Mouse (Mus musculus): ENCODE measurements around the gene Bhlhe41. TPM values are rescaled to one million over a fixed set of nuclear protein-coding genes. Genes with fewer than 3 reads are reported as not detected.

Bhlhe41 gene
- polyA plus RNA-seq, 1 experiment from 2014 or later = 6.3 TPM

DNA sequence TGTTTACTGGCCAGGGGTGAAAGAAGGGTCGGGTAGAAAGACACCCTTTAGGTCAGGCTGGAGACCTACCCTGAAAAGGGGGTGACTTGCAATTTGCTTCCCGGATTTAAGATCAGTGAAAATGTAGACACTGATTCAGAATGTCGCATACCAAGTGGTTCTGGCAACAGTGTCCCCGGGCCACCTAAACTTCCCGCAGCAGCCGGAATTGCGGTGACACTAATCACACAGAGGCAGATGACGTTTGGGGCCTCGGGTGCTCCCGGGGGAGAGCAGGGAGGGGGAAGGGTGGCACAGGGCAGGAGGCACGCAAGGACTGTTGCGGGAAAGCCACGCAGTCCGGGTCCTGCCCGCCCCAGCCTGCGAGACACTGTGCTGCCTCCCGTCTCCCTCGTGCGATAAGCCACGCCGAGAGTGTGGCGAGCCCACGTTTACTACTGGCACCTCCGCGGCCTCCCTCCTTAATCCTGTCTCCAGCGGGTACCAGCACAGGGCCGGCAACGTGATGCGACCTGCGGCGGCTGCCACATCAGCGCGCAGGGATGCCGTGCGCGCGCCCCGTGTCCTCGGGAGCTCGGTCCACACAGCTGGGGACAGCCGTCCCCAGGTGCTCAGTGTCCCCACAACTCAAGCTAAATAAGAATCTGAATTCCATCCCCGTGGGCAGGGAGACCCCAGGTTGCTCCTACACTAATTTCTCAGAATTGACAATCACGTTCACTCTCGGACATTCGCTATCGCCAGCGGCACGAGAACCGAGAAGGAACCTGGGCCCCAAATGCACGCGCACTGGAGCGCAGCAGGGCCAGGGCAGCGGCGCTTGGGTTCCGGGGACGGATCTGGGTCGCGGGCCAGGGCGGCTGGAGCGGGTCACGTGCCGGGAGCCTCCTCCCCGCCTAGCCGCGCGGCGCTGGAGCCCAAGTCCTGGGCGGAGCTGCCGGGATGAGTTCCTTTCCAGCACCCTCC is 811 bp upstream of the Bhlhe41 start:
- no peaks in the 10 kb centered on the region for H3K9me3 ChIP-seq (replicated peaks)
- peak overlapping the region; percentile 63 for H3K9ac ChIP-seq (replicated peaks)
- peak overlapping the region; percentile 71 for H3K4me3 ChIP-seq (replicated peaks)
- no peaks in the 10 kb centered on the region for H3K36me3 ChIP-seq
- under 1% methylated on average over 69 of the region's 69 CpGs for WGBS
- H3K4me1 ChIP-seq = peaks cover 39% of the 10 kb centered on the region
- peaks cover 31% of the 10 kb centered on the region for H3K27me3 ChIP-seq (replicated peaks)
- H3K4me2 ChIP-seq = peak overlapping the region; percentile 99
- H3K27ac ChIP-seq (replicated peaks) = peak overlapping the region; percentile 74
- peak; percentile 55 for ATAC-seq (ENCODE audit: low FRiP score)

DNA sequence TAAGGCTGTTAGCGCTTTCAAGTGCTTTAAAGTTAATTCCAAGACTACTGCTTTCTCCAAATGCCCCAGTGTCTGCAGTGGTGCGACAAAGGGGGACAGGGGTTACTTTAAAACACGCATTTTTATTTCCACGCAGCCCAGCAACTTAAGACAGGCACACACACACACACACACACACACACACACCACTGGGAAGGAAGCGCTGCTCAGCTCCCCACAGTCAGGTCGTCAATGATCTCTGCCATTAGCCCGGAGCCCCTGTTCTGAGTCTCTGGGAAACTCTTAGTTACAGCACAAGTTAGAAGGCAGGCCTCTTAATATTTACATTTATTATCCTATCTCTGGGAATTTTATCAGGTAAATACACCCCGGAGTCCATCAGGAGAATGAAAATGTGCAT is 1.2 kb downstream of the Bhlhe41 start:
- H3K9me3 ChIP-seq (replicated peaks) = no peaks in the 10 kb centered on the region
- H3K4me2 ChIP-seq = peak overlapping the region; percentile 99
- H3K9ac ChIP-seq (replicated peaks) = peak overlapping the region; percentile 73
- H3K36me3 ChIP-seq = no peaks in the 10 kb centered on the region
- peaks cover 39% of the 10 kb centered on the region for H3K4me1 ChIP-seq
- ATAC-seq (ENCODE audit: low FRiP score) = no peak
- H3K4me3 ChIP-seq (replicated peaks) = peak overlapping the region; percentile 71
- peaks cover 29% of the 10 kb centered on the region for H3K27me3 ChIP-seq (replicated peaks)
- peak overlapping the region; percentile 70 for H3K27ac ChIP-seq (replicated peaks)
- 3% methylated on average over 8 of the region's 8 CpGs for WGBS

DNA sequence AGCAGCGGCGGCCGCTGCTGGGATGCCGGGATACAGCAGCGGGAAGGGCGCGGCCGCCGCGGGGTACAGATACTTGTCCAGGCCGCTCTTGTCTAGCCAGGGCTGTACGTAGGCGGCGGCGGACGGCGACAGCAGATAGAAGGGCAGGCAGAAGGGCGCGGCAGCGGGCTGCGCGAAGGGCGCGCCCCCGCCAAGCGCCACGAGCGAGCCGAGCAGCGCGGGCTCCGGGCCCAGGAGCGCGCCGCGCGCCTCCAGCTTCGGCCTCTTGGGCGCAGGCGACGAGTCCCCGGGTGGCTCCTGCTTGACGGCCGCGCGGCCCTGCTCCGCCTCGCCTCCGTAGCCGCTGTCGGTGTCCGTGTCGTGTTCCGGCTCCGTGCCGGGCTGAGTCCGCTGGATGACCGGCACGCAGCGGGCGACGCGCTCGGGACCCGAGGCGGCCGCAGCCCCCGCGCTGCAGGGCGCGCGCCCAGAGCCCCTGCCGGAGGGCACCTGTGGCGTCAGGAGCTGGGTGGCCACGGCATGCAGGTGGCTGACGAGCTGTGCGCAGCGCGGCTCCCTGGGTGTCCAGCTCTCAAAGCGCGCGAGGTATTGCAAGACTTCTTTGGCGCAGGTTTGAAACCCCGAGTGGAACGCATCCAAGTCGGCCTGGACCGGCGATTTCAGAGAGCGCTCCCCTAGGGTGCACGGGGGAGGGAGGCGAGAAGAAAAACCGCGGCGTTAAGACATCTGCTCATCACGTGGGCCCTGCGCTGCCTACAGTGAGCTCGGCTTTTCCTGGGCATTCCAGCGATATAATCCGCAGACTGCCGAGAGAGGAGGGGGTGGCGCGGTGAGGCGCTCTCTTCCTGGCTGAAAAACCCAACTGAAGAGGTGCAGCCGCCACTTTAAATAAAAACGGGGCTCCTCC is 2.0 kb downstream of the Bhlhe41 start:
- Histone ChIP-seq H3K4me3 (replicated peaks) (peak overlapping the region; percentile 71), H3K27ac (replicated peaks) (peak overlapping the region; percentile 70), H3K9me3 (replicated peaks) (no peaks in the 10 kb centered on the region), H3K9ac (replicated peaks) (peak overlapping the region; percentile 73), H3K36me3 (no peaks in the 10 kb centered on the region), H3K4me2 (peak overlapping the region; percentile 99), H3K27me3 (replicated peaks) (peaks cover 26% of the 10 kb centered on the region), H3K4me1 (peaks cover 39% of the 10 kb centered on the region)
- under 1% methylated on average over 103 of the region's 105 CpGs for WGBS
- ATAC-seq (ENCODE audit: low FRiP score) = peak; percentile 70

DNA sequence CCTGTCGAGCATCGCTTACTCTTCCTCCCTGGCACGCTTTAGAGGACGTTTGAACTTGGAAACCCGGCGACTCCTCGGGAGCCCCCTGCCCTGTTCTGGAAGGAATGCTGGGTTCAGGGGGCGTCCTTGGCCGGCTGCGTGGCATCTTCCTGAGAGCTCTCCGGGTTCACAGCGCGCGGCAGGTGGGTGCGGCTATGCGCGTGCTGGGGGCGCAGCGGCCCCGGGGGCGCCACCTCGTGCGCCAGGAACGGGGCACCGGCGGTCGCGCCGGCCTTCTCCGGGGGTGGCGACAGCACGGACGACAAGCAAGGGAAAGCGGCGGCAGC is 2.7 kb downstream of the Bhlhe41 start:
- peaks cover 39% of the 10 kb centered on the region for H3K4me1 ChIP-seq
- peaks cover 21% of the 10 kb centered on the region for H3K27me3 ChIP-seq (replicated peaks)
- peak overlapping the region; percentile 71 for H3K4me3 ChIP-seq (replicated peaks)
- H3K36me3 ChIP-seq = no peaks in the 10 kb centered on the region
- ATAC-seq (ENCODE audit: low FRiP score) = 0 out of 2 replicates have a peak, but pooled peaks have one; percentile 0
- no peaks in the 10 kb centered on the region for H3K9me3 ChIP-seq (replicated peaks)
- peak overlapping the region; percentile 70 for H3K27ac ChIP-seq (replicated peaks)
- peak overlapping the region; percentile 73 for H3K9ac ChIP-seq (replicated peaks)
- 0% methylated on average over 35 of the region's 35 CpGs for WGBS
- peak overlapping the region; percentile 99 for H3K4me2 ChIP-seq

DNA sequence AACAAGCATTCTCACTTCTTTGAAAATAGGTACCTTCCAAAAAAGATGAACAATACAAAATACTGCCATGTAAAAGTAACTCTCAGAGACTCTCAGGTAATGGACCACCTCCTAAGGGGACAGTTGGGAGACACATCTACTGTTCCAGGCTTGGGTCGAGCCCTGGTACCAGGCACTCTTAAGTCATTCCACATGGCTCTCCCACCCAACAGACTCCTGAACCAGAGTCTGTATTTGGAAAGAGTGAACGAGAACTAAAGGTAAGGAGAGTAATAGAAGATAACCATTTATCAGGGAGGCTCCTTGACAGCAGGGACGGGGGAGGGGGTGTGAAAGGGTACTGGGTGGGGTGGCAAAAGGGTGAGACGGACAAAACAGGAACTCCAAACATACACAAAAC is 3.0 kb downstream of the Bhlhe41 start:
- H3K4me1 ChIP-seq = peaks cover 39% of the 10 kb centered on the region
- H3K27ac ChIP-seq (replicated peaks) = no peak overlapping the region
- H3K27me3 ChIP-seq (replicated peaks) = peaks cover 18% of the 10 kb centered on the region
- no peaks in the 10 kb centered on the region for H3K36me3 ChIP-seq
- peak overlapping the region; percentile 99 for H3K4me2 ChIP-seq
- ATAC-seq (ENCODE audit: low FRiP score) = no peak
- H3K9me3 ChIP-seq (replicated peaks) = no peaks in the 10 kb centered on the region
- H3K4me3 ChIP-seq (replicated peaks) = peak overlapping the region; percentile 71
- 16% methylated on average over 4 of the region's 4 CpGs for WGBS
- H3K9ac ChIP-seq (replicated peaks) = peak overlapping the region; percentile 73

DNA sequence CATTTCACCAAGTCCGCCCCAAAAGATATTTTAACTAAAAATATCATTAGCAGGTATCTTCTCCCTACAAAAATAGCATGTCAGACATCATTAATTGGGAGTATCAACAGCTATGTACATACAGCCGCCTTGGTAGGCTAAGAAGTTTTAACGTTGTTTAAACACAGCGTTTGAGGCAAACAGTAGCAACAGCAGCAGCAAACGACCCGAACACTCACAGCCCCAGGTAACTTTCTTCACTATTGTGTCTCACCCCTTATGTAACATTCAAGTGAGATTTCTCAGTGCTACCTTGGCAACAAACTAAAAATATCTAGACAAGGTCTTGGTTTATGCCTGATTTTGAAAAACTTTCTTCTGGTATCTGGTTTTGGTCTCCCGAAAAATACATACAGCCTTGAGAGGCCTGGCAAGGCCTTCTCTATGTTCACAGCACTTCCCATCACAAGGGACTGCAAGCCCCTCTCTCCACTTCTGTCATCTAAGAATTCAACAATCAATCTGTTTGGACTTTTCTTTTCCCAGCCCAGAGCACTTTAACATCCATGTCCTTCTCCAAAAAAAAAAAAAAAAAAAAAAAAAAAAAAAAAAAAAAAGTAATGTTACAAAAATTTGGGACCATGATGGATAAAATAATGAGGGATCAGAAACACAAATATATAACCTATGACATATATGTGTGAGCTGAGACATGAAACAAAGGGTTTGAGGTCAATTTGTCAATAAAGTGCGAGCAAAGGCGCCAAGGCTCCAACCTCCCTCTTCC is 3.7 kb downstream of the Bhlhe41 start:
- H3K4me3 ChIP-seq (replicated peaks) = peak overlapping the region; percentile 71
- peak overlapping the region; percentile 99 for H3K4me2 ChIP-seq
- H3K9me3 ChIP-seq (replicated peaks) = no peaks in the 10 kb centered on the region
- peaks cover 35% of the 10 kb centered on the region for H3K4me1 ChIP-seq
- no peaks in the 10 kb centered on the region for H3K36me3 ChIP-seq
- H3K27me3 ChIP-seq (replicated peaks) = peaks cover 18% of the 10 kb centered on the region
- ATAC-seq (ENCODE audit: low FRiP score) = no peak
- no peak overlapping the region for H3K27ac ChIP-seq (replicated peaks)
- no peak overlapping the region for H3K9ac ChIP-seq (replicated peaks)
- 79% methylated on average over 9 of the region's 9 CpGs for WGBS

DNA sequence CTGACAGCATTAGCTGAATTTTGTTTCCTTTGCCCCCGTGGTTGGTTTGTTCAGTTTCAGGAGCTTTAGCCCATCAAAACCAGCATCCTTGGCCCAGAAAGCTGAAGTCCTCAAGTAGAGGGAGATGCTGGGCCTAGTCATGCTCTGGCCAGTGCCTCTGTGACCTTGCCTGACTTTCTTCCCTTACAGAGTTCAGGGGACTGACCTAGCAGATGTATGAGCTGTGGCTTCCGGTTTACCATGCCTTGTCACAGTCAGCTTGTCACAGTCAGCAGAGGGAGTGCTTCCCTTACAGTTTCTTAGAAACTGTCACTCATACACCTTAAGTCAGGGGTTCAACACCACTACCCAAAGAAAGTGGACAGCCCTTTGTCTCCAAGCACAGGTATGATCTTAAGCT is 5.0 kb downstream of the Bhlhe41 start:
- 67% methylated on average over 2 of the region's 2 CpGs for WGBS

DNA sequence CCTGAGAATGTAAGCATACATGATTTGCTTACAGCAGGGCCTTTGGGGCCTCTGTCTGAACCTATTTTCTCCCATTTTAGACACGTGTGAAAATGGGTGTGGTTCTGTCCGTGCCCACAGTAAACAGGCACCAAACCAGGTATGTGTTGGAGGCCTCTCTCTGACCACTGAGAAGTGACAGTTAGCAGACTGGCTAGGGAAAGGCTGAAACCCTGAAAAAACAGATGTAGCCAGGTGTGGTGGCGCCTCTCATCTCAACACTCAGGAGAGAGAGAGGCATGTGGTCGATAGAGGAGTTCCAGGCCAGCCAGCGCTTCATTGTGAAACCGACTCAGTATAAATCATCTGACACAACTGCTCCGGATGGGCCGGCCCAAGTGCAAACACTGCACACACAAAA is 6.9 kb downstream of the Bhlhe41 start:
- H3K4me2 ChIP-seq = no peak overlapping the region
- no peak overlapping the region for H3K9ac ChIP-seq (replicated peaks)
- no peak for ATAC-seq (ENCODE audit: low FRiP score)
- no peaks in the 10 kb centered on the region for H3K36me3 ChIP-seq
- peaks cover 15% of the 10 kb centered on the region for H3K27me3 ChIP-seq (replicated peaks)
- peaks cover 29% of the 10 kb centered on the region for H3K4me1 ChIP-seq
- WGBS = 40% methylated on average over 8 of the region's 8 CpGs
- H3K27ac ChIP-seq (replicated peaks) = no peak overlapping the region
- no peak overlapping the region for H3K4me3 ChIP-seq (replicated peaks)
- H3K9me3 ChIP-seq (replicated peaks) = no peaks in the 10 kb centered on the region

More for the DNA sequence above, 5.0 kb downstream of the Bhlhe41 start:
- Histone ChIP-seq H3K9ac (replicated peaks) (no peak overlapping the region), H3K9me3 (replicated peaks) (no peaks in the 10 kb centered on the region), H3K4me1 (peaks cover 38% of the 10 kb centered on the region), H3K27ac (replicated peaks) (no peak overlapping the region), H3K27me3 (replicated peaks) (peaks cover 18% of the 10 kb centered on the region), H3K4me3 (replicated peaks) (no peak overlapping the region), H3K36me3 (no peaks in the 10 kb centered on the region), H3K4me2 (no peak overlapping the region)
- ATAC-seq (ENCODE audit: low FRiP score) = no peak

DNA sequence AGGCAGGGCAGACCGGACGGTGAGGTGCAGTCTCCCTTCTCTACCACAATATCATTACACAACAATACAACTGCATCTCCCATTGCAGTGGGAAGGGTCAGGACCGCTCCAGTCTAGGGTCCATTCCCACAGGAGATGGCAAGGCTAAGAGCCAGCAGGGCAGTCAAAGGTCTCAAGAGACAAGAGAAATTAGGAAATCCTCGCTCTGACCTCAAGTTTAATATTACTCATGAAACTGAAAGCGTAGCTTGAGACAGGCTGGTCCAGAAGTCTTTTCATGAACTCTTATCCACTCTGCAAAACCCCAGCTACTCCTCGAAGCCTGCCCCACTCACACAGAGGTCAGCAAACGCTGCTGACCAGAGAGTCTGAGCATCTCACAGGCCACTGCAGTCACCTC is 7.9 kb downstream of the Bhlhe41 start:
- H3K4me1 ChIP-seq = peaks cover 23% of the 10 kb centered on the region
- no peaks in the 10 kb centered on the region for H3K9me3 ChIP-seq (replicated peaks)
- H3K4me2 ChIP-seq = no peak overlapping the region
- peaks cover 12% of the 10 kb centered on the region for H3K27me3 ChIP-seq (replicated peaks)
- no peak overlapping the region for H3K27ac ChIP-seq (replicated peaks)
- no peak for ATAC-seq (ENCODE audit: low FRiP score)
- no peak overlapping the region for H3K9ac ChIP-seq (replicated peaks)
- H3K36me3 ChIP-seq = no peaks in the 10 kb centered on the region
- 90% methylated on average over 7 of the region's 7 CpGs for WGBS
- H3K4me3 ChIP-seq (replicated peaks) = no peak overlapping the region

DNA sequence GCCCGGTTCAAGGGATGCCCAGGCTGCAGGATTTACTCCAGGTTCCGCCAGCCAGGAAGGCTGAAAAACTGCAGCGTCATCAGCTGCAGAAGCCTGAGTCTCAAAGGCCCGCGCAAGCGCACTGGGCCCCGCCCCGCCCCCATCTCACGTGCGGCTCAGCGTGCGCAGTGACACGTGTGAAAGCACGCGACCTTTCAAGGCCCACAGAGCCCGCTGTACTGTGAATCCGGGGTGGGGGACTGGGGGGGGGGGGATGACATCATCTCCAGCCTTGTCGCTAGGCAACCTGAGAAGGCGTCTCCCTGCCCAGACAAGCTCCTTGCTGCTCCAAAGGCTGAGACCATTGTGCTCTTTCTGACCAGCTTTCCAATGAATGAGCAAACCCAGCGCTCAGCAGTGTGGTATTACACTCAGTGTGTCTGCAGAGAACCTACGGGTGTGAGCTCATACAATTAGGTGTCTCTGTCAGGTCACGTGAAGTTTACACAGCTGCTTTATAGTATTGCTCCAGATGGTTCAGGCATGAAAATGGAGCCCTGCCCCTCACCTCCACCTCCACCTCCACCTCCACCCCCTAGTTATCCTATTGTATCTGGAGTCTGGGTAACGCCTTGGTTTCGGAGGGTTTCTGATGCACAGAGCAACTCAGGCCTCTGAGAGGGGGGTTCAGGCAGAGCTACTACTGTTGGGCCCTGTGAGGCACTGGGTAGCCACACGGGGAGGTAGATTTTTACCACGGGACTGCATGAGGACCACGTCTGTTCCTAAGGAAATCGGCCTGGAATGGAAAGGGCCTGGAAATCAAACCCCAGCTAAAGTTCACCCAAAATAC is 9.4 kb downstream of the Bhlhe41 start:
- peaks cover 18% of the 10 kb centered on the region for H3K4me1 ChIP-seq
- H3K27me3 ChIP-seq (replicated peaks) = 0 out of 2 replicates have a peak, but pooled peaks cover 2% of the 10 kb centered on the region
- no peaks in the 10 kb centered on the region for H3K36me3 ChIP-seq
- ATAC-seq (ENCODE audit: low FRiP score) = peak; percentile 95
- H3K4me3 ChIP-seq (replicated peaks) = peak overlapping the region; percentile 29
- WGBS = 5% methylated on average over 28 of the region's 28 CpGs
- H3K9ac ChIP-seq (replicated peaks) = peak overlapping the region; percentile 43
- peak overlapping the region; percentile 61 for H3K4me2 ChIP-seq
- no peaks in the 10 kb centered on the region for H3K9me3 ChIP-seq (replicated peaks)
- peak overlapping the region; percentile 69 for H3K27ac ChIP-seq (replicated peaks)

Data from neural tube, embryonic 15.5 days (tissue).